10 mouse cellular contexts compared by ENCODE assay signal in the genomic region with DNA sequence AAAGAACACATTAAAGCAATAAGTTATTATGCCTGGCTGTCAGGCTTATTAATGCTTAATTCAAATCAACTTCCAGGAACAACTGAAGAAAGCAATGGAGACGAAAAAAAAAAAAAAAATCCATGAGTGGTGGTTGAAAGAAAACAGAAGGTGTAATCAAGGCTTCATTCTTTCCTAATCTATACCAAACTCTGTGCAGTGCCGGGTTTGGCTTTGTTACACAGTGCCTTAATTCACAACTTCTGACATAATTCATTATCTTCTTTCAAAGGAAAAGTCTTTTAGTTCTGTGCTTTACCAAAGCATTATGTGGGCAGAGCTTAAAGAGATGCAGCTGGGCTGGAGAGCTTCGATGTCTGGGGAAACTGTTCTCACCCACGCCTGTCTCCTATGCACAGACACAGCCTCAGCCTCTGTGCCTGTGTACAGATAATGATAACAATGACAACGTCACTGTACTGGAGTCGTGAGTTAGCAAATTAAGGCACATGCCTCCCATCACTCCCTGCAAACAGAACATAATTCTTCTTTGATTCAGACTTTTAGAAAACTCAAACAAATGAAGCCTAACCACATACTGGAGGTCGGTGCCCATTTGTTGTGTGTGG.
DNase-seq lines count a peak whose midpoint lies in the region; ATAC-seq lines count a peak whose summit lies in the region.
"Had no signal": no experiment of that assay in that cellular context is flagged by ENCODE, and none has a peak within 500 bp of the region (broad histone marks: within the 10 kb centered on the region; RNA-seq: fewer than 3 reads in every experiment).

No protein-coding gene starts in this region.

- H3K27me3 ChIP-seq in embryonic facial prominence, embryonic 11.5 days (ENCODE audit: control insufficient read depth, insufficient read depth, low read length) = no peaks in the 10 kb centered on the region
- no peaks in the 10 kb centered on the region for H3K27me3 ChIP-seq in embryonic facial prominence, embryonic 10.5 days (replicated peaks; ENCODE audit: low read depth, poor library complexity, severe bottlenecking)
- no peaks in the 10 kb centered on the region for H3K27me3 ChIP-seq in neural tube, embryonic 11.5 days (ENCODE audit: control insufficient read depth, insufficient read depth, low read length)
- H3K27me3 ChIP-seq in neural tube, embryonic 15.5 days (replicated peaks) = no peaks in the 10 kb centered on the region
- H3K27me3 ChIP-seq in hindbrain, embryonic 12.5 days = no peaks in the 10 kb centered on the region
- H3K27me3 ChIP-seq: midbrain, embryonic 12.5 days had no signal

- no peaks in the 10 kb centered on the region for H3K9me3 ChIP-seq in embryonic facial prominence, embryonic 11.5 days (replicated peaks; ENCODE audit: control insufficient read depth, low read length)
- no peaks in the 10 kb centered on the region for H3K9me3 ChIP-seq in embryonic facial prominence, embryonic 10.5 days
- no peaks in the 10 kb centered on the region for H3K9me3 ChIP-seq in neural tube, embryonic 11.5 days (ENCODE audit: control insufficient read depth, low read length)
- H3K9me3 ChIP-seq in neural tube, embryonic 15.5 days (replicated peaks) = no peaks in the 10 kb centered on the region
- H3K9me3 ChIP-seq in hindbrain, embryonic 12.5 days (replicated peaks) = no peaks in the 10 kb centered on the region
- H3K9me3 ChIP-seq: midbrain, embryonic 12.5 days had no signal

- H3K4me3 ChIP-seq in embryonic facial prominence, embryonic 11.5 days (ENCODE audit: low read depth, low read length) = no peak overlapping the region
- no peak overlapping the region for H3K4me3 ChIP-seq in embryonic facial prominence, embryonic 10.5 days
- no peak overlapping the region for H3K4me3 ChIP-seq in neural tube, embryonic 11.5 days (ENCODE audit: low read depth, low read length)
- no peak overlapping the region for H3K4me3 ChIP-seq in neural tube, embryonic 15.5 days (replicated peaks)
- no peak overlapping the region for H3K4me3 ChIP-seq in hindbrain, embryonic 12.5 days
- H3K4me3 ChIP-seq: erythroblast, embryonic 14.5 days; midbrain, embryonic 12.5 days had no signal

- WGBS in embryonic facial prominence, embryonic 11.5 days = 54% methylated on average over 7 of the region's 7 CpGs
- 59% methylated on average over 7 of the region's 7 CpGs for WGBS in embryonic facial prominence, embryonic 10.5 days
- WGBS in neural tube, embryonic 11.5 days = 32% methylated on average over 7 of the region's 7 CpGs
- WGBS in neural tube, embryonic 15.5 days = 14% methylated on average over 7 of the region's 7 CpGs
- WGBS in hindbrain, embryonic 12.5 days = 43% methylated on average over 7 of the region's 7 CpGs

- 0 out of 2 replicates have a peak, but pooled peaks have one; percentile 34 for ATAC-seq in embryonic facial prominence, embryonic 11.5 days (replicated peaks; ENCODE audit: insufficient number of reproducible peaks, low FRiP score, low TSS enrichment, low read depth)
- ATAC-seq in neural tube, embryonic 11.5 days (ENCODE audit: insufficient read depth, low FRiP score, low TSS enrichment) = peak; percentile 62
- ATAC-seq in neural tube, embryonic 15.5 days (ENCODE audit: low FRiP score) = no peak
- ATAC-seq in hindbrain, embryonic 12.5 days (ENCODE audit: low FRiP score) = no peak

- H3K27ac ChIP-seq in embryonic facial prominence, embryonic 11.5 days (replicated peaks; ENCODE audit: low read depth, low read length) = no peak overlapping the region
- no peak overlapping the region for H3K27ac ChIP-seq in embryonic facial prominence, embryonic 10.5 days (replicated peaks)
- no peak overlapping the region for H3K27ac ChIP-seq in neural tube, embryonic 11.5 days (ENCODE audit: low read depth, low read length)
- no peak overlapping the region for H3K27ac ChIP-seq in neural tube, embryonic 15.5 days (replicated peaks)
- no peak overlapping the region for H3K27ac ChIP-seq in hindbrain, embryonic 12.5 days
- H3K27ac ChIP-seq: midbrain, embryonic 12.5 days had no signal

- H3K36me3 ChIP-seq in embryonic facial prominence, embryonic 11.5 days (replicated peaks; ENCODE audit: control insufficient read depth, insufficient read depth, low read depth, low read length) = no peaks in the 10 kb centered on the region
- no peaks in the 10 kb centered on the region for H3K36me3 ChIP-seq in embryonic facial prominence, embryonic 10.5 days (replicated peaks)
- no peaks in the 10 kb centered on the region for H3K36me3 ChIP-seq in neural tube, embryonic 11.5 days (ENCODE audit: control insufficient read depth, insufficient read depth, low read length)
- no peaks in the 10 kb centered on the region for H3K36me3 ChIP-seq in neural tube, embryonic 15.5 days
- H3K36me3 ChIP-seq in hindbrain, embryonic 12.5 days = no peaks in the 10 kb centered on the region
- H3K36me3 ChIP-seq: midbrain, embryonic 12.5 days had no signal

- H3K9ac ChIP-seq in embryonic facial prominence, embryonic 11.5 days (replicated peaks; ENCODE audit: low read length) = no peak overlapping the region
- H3K9ac ChIP-seq in neural tube, embryonic 11.5 days (ENCODE audit: low read length) = no peak overlapping the region
- H3K9ac ChIP-seq in neural tube, embryonic 15.5 days (replicated peaks) = no peak overlapping the region
- H3K9ac ChIP-seq in hindbrain, embryonic 12.5 days = no peak overlapping the region
- H3K9ac ChIP-seq: midbrain, embryonic 12.5 days had no signal

- H3K4me1 ChIP-seq in embryonic facial prominence, embryonic 11.5 days (ENCODE audit: control insufficient read depth, insufficient read depth, low read length) = no peaks in the 10 kb centered on the region
- no peaks in the 10 kb centered on the region for H3K4me1 ChIP-seq in embryonic facial prominence, embryonic 10.5 days
- H3K4me1 ChIP-seq in neural tube, embryonic 11.5 days (ENCODE audit: control insufficient read depth, insufficient read depth, low read length) = no peaks in the 10 kb centered on the region
- H3K4me1 ChIP-seq in neural tube, embryonic 15.5 days = 0 out of 2 replicates have a peak, but pooled peaks cover 3% of the 10 kb centered on the region
- H3K4me1 ChIP-seq in hindbrain, embryonic 12.5 days = no peaks in the 10 kb centered on the region
- H3K4me1 ChIP-seq: midbrain, embryonic 12.5 days had no signal

- DNase-seq in embryonic facial prominence, embryonic 11.5 days (ENCODE audit: low spot score) = peak; percentile 18
- no peak for DNase-seq in embryonic facial prominence, embryonic 10.5 days (ENCODE audit: low spot score)
- peak; percentile 11 for DNase-seq in neural tube, embryonic 11.5 days (ENCODE audit: low spot score)
- DNase-seq in layer of hippocampus, postnatal 36 days = peak; percentile 23 to 34
- DNase-seq in telencephalon, adult 2 months (ENCODE audit: low read depth, low spot score) = peak; percentile 85
- DNase-seq in cerebellum, adult 8-10 months = no peak

- H3K4me2 ChIP-seq in embryonic facial prominence, embryonic 11.5 days (ENCODE audit: low read depth, low read length) = no peak overlapping the region
- H3K4me2 ChIP-seq in neural tube, embryonic 11.5 days (ENCODE audit: low read depth) = no peak overlapping the region
- H3K4me2 ChIP-seq in neural tube, embryonic 15.5 days = no peak overlapping the region
- H3K4me2 ChIP-seq in hindbrain, embryonic 12.5 days (replicated peaks) = no peak overlapping the region
- H3K4me2 ChIP-seq: midbrain, embryonic 12.5 days had no signal

Comparison
In these comparisons a context has a peak if more than half of its experiments do, and no peak if none do; other contexts are left out.
1. ATAC-seq: peak in embryonic facial prominence, embryonic 11.5 days (single experiment) and neural tube, embryonic 11.5 days (single experiment); none in neural tube, embryonic 15.5 days (single experiment) and hindbrain, embryonic 12.5 days (single experiment).
2. DNase-seq: peak in embryonic facial prominence, embryonic 11.5 days (single experiment), neural tube, embryonic 11.5 days (single experiment), layer of hippocampus, postnatal 36 days (2 of 2) and telencephalon, adult 2 months (single experiment); none in embryonic facial prominence, embryonic 10.5 days (single experiment) and cerebellum, adult 8-10 months (single experiment).